Comparison of ENCODE assay signal across 8 mouse cellular contexts in the genomic region with DNA sequence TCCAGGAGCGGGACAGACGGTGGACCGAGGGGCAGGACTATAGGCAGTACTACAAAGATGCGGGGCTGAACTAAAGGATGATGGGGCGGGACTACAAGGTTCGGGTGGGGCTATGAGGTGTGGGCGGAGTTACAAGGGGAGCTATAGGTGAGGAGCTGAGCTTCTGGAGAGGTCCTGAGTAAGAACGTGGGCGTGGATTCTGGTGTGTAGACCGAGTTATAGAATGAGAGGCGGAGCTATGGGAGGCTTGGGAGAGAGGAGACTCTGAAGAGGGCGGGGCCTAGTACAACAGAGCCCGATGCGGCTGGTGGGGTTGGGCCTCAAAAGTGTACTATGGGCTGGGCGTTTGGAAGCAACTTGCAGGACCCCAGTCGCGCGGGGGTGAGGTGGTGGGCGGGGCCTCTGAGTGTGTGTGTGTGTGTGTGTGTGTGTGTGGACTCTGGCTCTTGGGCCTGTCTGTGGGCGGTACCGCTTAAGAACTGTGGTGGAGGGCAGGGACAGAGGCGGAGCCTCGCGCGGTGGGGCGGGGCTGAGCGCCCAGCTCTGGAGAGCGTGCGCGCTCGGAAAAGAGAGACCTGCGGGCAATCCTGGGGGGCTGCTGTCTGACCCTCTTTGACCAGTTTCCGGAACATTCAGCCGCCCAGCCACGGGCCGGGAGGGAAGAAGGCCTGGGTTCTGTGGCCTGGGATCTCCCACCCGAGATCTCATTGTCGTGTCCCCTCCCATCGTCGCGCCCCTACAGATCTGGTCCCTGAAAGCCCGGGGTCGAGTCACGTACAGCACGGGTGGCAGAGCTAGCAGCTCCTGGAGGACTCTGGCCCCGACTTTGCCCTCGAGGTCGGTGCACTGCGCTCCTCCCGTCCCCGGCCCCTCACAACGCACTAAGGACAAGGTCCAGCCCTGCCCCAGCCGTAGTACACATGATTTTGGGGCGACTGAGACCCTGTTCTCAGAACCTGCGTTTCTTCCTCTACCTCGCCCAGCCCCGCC. TPM values are rescaled to one million over a fixed set of nuclear protein-coding genes. Genes with fewer than 3 reads are reported as not detected.
DNase-seq lines count a peak whose midpoint lies in the region; ATAC-seq and TF ChIP-seq lines count a peak whose summit lies in the region.

No protein-coding gene starts in this region.

- no peak for TF ChIP-seq RAD21 in MEL (IDR thresholded peaks at IDR 0.05; ENCODE audit: low read depth, low read length)

- peak overlapping the region; percentile 58 for H3K9ac ChIP-seq in MEL (ENCODE audit: control insufficient read depth, low read depth, low read length, poor library complexity, severe bottlenecking)
- peak overlapping the region; percentile 75 for H3K9ac ChIP-seq in forebrain, embryonic 16.5 days (replicated peaks; ENCODE audit: low read depth, low read length)
- peak overlapping the region; percentile 44 for H3K9ac ChIP-seq in lung, embryonic 15.5 days

- DNase-seq in MEL (ENCODE audit: low read depth, low spot score): peak; percentile 98
- peak; percentile 78 to 83 for DNase-seq in cerebellum, adult 18-20 months
- DNase-seq in heart, postnatal 4 days: peak; percentile 80
- peak; percentile 88 to 94 for DNase-seq in layer of hippocampus, adult 8-10 months (ENCODE audit: low spot score in 2 of 2)
- DNase-seq in ovary, postnatal 10 days (ENCODE audit: low spot score): peak; percentile 58
- peak; percentile 67 to 69 for DNase-seq in thymus, postnatal 10 days (ENCODE audit: low spot score in 2 of 2)

- no peaks in the 10 kb centered on the region; a peak in 1 of 4 replicates for H3K36me3 ChIP-seq in MEL (ENCODE audit: control insufficient read depth in 1 of 2, insufficient read depth in 2 of 2, low read length in 2 of 2)
- H3K36me3 ChIP-seq in forebrain, embryonic 16.5 days (ENCODE audit: control insufficient read depth, insufficient read depth): no peaks in the 10 kb centered on the region
- no peaks in the 10 kb centered on the region for H3K36me3 ChIP-seq in lung, embryonic 15.5 days

- H3K4me3 ChIP-seq in MEL (ENCODE audit: control insufficient read depth in 1 of 2, insufficient read depth in 1 of 2, low read depth in 2 of 2, low read length in 2 of 2): peak overlapping the region; percentile 56 to 73
- H3K4me3 ChIP-seq in forebrain, embryonic 16.5 days (replicated peaks; ENCODE audit: low read length): peak overlapping the region; percentile 58
- H3K4me3 ChIP-seq in lung, embryonic 15.5 days: peak overlapping the region; percentile 55

- H3K4me2 ChIP-seq in forebrain, embryonic 16.5 days (ENCODE audit: low read length): peak overlapping the region; percentile 95
- peak overlapping the region; percentile 95 for H3K4me2 ChIP-seq in lung, embryonic 15.5 days

- H3K4me1 ChIP-seq in MEL (ENCODE audit: control insufficient read depth in 1 of 2, insufficient read depth in 2 of 2, low read length in 2 of 2): peaks cover 0 to 12% of the 10 kb centered on the region in 2 experiments; a peak in 2 of 4 replicates
- peaks cover 31% of the 10 kb centered on the region for H3K4me1 ChIP-seq in forebrain, embryonic 16.5 days (replicated peaks; ENCODE audit: control insufficient read depth, insufficient read depth, low read length)
- H3K4me1 ChIP-seq in lung, embryonic 15.5 days: peaks cover 36% of the 10 kb centered on the region

- TF ChIP-seq CTCF in MEL (IDR thresholded peaks at IDR 0.05 in 2 of 3, conservative IDR thresholded peaks at IDR 0.05 in 1 of 3; ENCODE audit: control insufficient read depth in 1 of 3, insufficient read depth in 1 of 3, low read depth in 2 of 3, low read length in 3 of 3, poor library complexity in 1 of 3, severe bottlenecking in 1 of 3): no peak

- no peaks in the 10 kb centered on the region for H3K79me2 ChIP-seq in MEL (ENCODE audit: control insufficient read depth, insufficient read depth, low read length, poor library complexity)

- no peak for TF ChIP-seq EP300 in MEL (IDR thresholded peaks at IDR 0.05; ENCODE audit: low read depth in 1 of 2, low read length in 2 of 2)

- TF ChIP-seq POLR2A in MEL (IDR thresholded peaks at IDR 0.05; ENCODE audit: control insufficient read depth in 1 of 2, insufficient read depth in 1 of 2, low read depth in 1 of 2, low read length in 2 of 2, poor library complexity in 1 of 2): no peak

- H3K27ac ChIP-seq in MEL (ENCODE audit: control insufficient read depth, low read depth, low read length): no peak overlapping the region
- peak overlapping the region; percentile 42 for H3K27ac ChIP-seq in forebrain, embryonic 16.5 days (ENCODE audit: low read length)
- no peak overlapping the region for H3K27ac ChIP-seq in lung, embryonic 15.5 days

- peak; percentile 83 for ATAC-seq in forebrain, embryonic 16.5 days
- peak; percentile 85 for ATAC-seq in lung, embryonic 15.5 days (ENCODE audit: borderline replicate concordance, extremely low read depth, low FRiP score, low TSS enrichment)

- H3K27me3 ChIP-seq in MEL (ENCODE audit: control insufficient read depth in 1 of 2, insufficient read depth in 2 of 2, low read length in 2 of 2): no peaks in the 10 kb centered on the region
- peaks cover 14% of the 10 kb centered on the region for H3K27me3 ChIP-seq in forebrain, embryonic 16.5 days (replicated peaks; ENCODE audit: control insufficient read depth, insufficient read depth, low read length)
- peaks cover 63% of the 10 kb centered on the region for H3K27me3 ChIP-seq in lung, embryonic 15.5 days

- under 1% methylated on average over 52 of the region's 57 CpGs for WGBS in forebrain, embryonic 16.5 days
- WGBS in lung, embryonic 15.5 days: under 1% methylated on average over 53 of the region's 57 CpGs

- no peaks in the 10 kb centered on the region for H3K9me3 ChIP-seq in MEL (replicated peaks; ENCODE audit: insufficient read depth, low read length)
- no peaks in the 10 kb centered on the region for H3K9me3 ChIP-seq in forebrain, embryonic 16.5 days (ENCODE audit: control insufficient read depth, low read length)
- no peaks in the 10 kb centered on the region for H3K9me3 ChIP-seq in lung, embryonic 15.5 days

TF ChIP-seq in MEL, 35 proteins besides CTCF, POLR2A, EP300 and RAD21 (continues in another document):
- TF ChIP-seq NRF1 (IDR thresholded peaks at IDR 0.05; ENCODE audit: insufficient read depth, low read depth, low read length, poor library complexity, severe bottlenecking) (no peak), ZNF384 (IDR thresholded peaks at IDR 0.05; ENCODE audit: low read depth, low read length) (no peak), SMC3 (IDR thresholded peaks at IDR 0.05; ENCODE audit: low read depth, low read length) (no peak), CHD2 (IDR thresholded peaks at IDR 0.05; ENCODE audit: low read length) (no peak), CHD1 (IDR thresholded peaks at IDR 0.05; ENCODE audit: low read depth, low read length) (no peak), KAT2A (conservative IDR thresholded peaks at IDR 0.05; ENCODE audit: low read depth, low read length) (no peak), MXI1 (IDR thresholded peaks at IDR 0.05; ENCODE audit: low read depth, low read length) (peak; percentile 56; the same call in 1 of the 2 replicates), MYC (IDR thresholded peaks at IDR 0.05; ENCODE audit: low read depth, low read length) (no peak)

RNA-seq across cellular contexts. Expression of gene Mast3, which starts 7.5 kb away (rescaled TPM):
- total RNA-seq in MEL (2012; rRNA removed): 10.4 and 13.5 TPM in 2 replicates
- 10 to 100 TPM in 1 of 2 experiments, not detected in 1; 54.7 TPM for polyA plus RNA-seq in MEL (2012; ENCODE audit: insufficient read depth in 1 of 2, insufficient read length in 2 of 2, low read depth in 1 of 2, low replicate concordance in 2 of 2, missing spikeins in 1 of 2)
- 22.5 and 30.8 TPM in 2 replicates for polyA plus RNA-seq in forebrain, embryonic 16.5 days (2015; fragmentation: Nextera tagmentation; extraction: Ambion mirVana)
- 1 to 10 TPM; 8.4 to 8.9 TPM for total RNA-seq in heart, postnatal 4 days (2021)
- 100 to 1,000 TPM; 340 to 427 (median 396) TPM for total RNA-seq in layer of hippocampus, adult 8-10 months (2022)
- 13.6 and 15.8 TPM in 2 replicates for polyA plus RNA-seq in lung, embryonic 15.5 days (2015; fragmentation: Nextera tagmentation; extraction: Ambion mirVana)

RNA-seq across cellular contexts. Expression of gene Il12rb1, which starts 10.9 kb away (rescaled TPM):
- 1.2 and 1.4 TPM in 2 replicates for total RNA-seq in MEL (2012; rRNA removed)
- 1 to 10 TPM in 1 of 2 experiments, not detected in 1; 2.2 TPM for polyA plus RNA-seq in MEL (2012; ENCODE audit: insufficient read depth in 1 of 2, insufficient read length in 2 of 2, low read depth in 1 of 2, low replicate concordance in 2 of 2, missing spikeins in 1 of 2)
- 0.08 and 0.09 TPM in 2 replicates for polyA plus RNA-seq in forebrain, embryonic 16.5 days (2015; fragmentation: Nextera tagmentation; extraction: Ambion mirVana)
- total RNA-seq in heart, postnatal 4 days (2021): under 1 TPM in 1 of 2 experiments, not detected in 1; 0.12 TPM
- total RNA-seq in layer of hippocampus, adult 8-10 months (2022): 1 to 10 TPM in 1 of 4 experiments, under 1 TPM in 3; 0.83 to 1.1 (median 0.85) TPM
- polyA plus RNA-seq in lung, embryonic 15.5 days (2015; fragmentation: Nextera tagmentation; extraction: Ambion mirVana): 0.16 and 0.27 TPM in 2 replicates

RNA-seq across cellular contexts. Expression of gene Pik3r2, which starts 20.9 kb away (rescaled TPM):
- 23.7 and 25.4 TPM in 2 replicates for total RNA-seq in MEL (2012; rRNA removed)
- polyA plus RNA-seq in MEL (2012; ENCODE audit: insufficient read depth in 1 of 2, insufficient read length in 2 of 2, low read depth in 1 of 2, low replicate concordance in 2 of 2, missing spikeins in 1 of 2): 10 to 100 TPM in 1 of 2 experiments, not detected in 1; 37.8 TPM
- 145 and 149 TPM in 2 replicates for polyA plus RNA-seq in forebrain, embryonic 16.5 days (2015; fragmentation: Nextera tagmentation; extraction: Ambion mirVana)
- 10 to 100 TPM; 36.0 to 39.2 TPM for total RNA-seq in heart, postnatal 4 days (2021)
- total RNA-seq in layer of hippocampus, adult 8-10 months (2022): 100 to 1,000 TPM; 145 to 157 (median 153) TPM
- polyA plus RNA-seq in lung, embryonic 15.5 days (2015; fragmentation: Nextera tagmentation; extraction: Ambion mirVana): 56.1 and 56.8 TPM in 2 replicates

RNA-seq across cellular contexts. Expression of gene Mpv17l2, which starts 36.6 kb away (rescaled TPM):
- 41.9 and 52.8 TPM in 2 replicates for total RNA-seq in MEL (2012; rRNA removed)
- polyA plus RNA-seq in MEL (2012; ENCODE audit: insufficient read depth in 1 of 2, insufficient read length in 2 of 2, low read depth in 1 of 2, low replicate concordance in 2 of 2, missing spikeins in 1 of 2): 100 to 1,000 TPM in 1 of 2 experiments, not detected in 1; 102 TPM
- 49.3 and 49.8 TPM in 2 replicates for polyA plus RNA-seq in forebrain, embryonic 16.5 days (2015; fragmentation: Nextera tagmentation; extraction: Ambion mirVana)
- total RNA-seq in heart, postnatal 4 days (2021): 10 to 100 TPM; 35.8 to 37.9 TPM
- 10 to 100 TPM; 30.3 to 38.5 (median 31.7) TPM for total RNA-seq in layer of hippocampus, adult 8-10 months (2022)
- polyA plus RNA-seq in lung, embryonic 15.5 days (2015; fragmentation: Nextera tagmentation; extraction: Ambion mirVana): 35.4 and 36.2 TPM in 2 replicates

RNA-seq across cellular contexts. Expression of gene Arrdc2, which starts 42.1 kb away (rescaled TPM):
- 10.0 and 13.1 TPM in 2 replicates for total RNA-seq in MEL (2012; rRNA removed)
- 10 to 100 TPM in 1 of 2 experiments, not detected in 1; 22.5 TPM for polyA plus RNA-seq in MEL (2012; ENCODE audit: insufficient read depth in 1 of 2, insufficient read length in 2 of 2, low read depth in 1 of 2, low replicate concordance in 2 of 2, missing spikeins in 1 of 2)
- 7.4 and 8.3 TPM in 2 replicates for polyA plus RNA-seq in forebrain, embryonic 16.5 days (2015; fragmentation: Nextera tagmentation; extraction: Ambion mirVana)
- 1 to 10 TPM; 5.1 to 7.5 TPM for total RNA-seq in heart, postnatal 4 days (2021)
- 10 to 100 TPM; 14.8 to 25.8 (median 21.3) TPM for total RNA-seq in layer of hippocampus, adult 8-10 months (2022)
- polyA plus RNA-seq in lung, embryonic 15.5 days (2015; fragmentation: Nextera tagmentation; extraction: Ambion mirVana): 4.5 and 5.5 TPM in 2 replicates

Comparison
In these comparisons a context has a peak if more than half of its experiments do, and no peak if none do; other contexts are left out.
1. RNA of gene Mast3, which starts 7.5 kb away (total RNA-seq): 340 to 427 TPM in layer of hippocampus, adult 8-10 months; 10.4 to 13.5 TPM in MEL and 8.4 to 8.9 TPM in heart, postnatal 4 days; every median in the first group is over 10 times any median in the second.
2. Peak in every context shown above with its lines, with median percentiles within 50 percentile points of each other: DNase-seq, H3K4me3 ChIP-seq and H3K9ac ChIP-seq.